Mouse (Mus musculus) lung, adult 2 months (tissue): ENCODE data around the gene Limk1.

Source experiments
- CTCF ChIP-seq: fragments of 200-500 bp; IDR thresholded peaks from 2 replicates; pipeline ENCODE4 v1.5.1; 2011; ENCODE audit warnings: mild to moderate bottlenecking, low read length, control low read depth; ENCODE audit not compliant: insufficient read depth
- POLR2A ChIP-seq: fragments of 200-500 bp; IDR thresholded peaks from 2 replicates; pipeline ENCODE4 v1.6.1; 2011; ENCODE audit warnings: low read depth, mild to moderate bottlenecking, control low read depth, low read length, borderline replicate concordance; ENCODE audit errors: extremely low read depth

DNA sequence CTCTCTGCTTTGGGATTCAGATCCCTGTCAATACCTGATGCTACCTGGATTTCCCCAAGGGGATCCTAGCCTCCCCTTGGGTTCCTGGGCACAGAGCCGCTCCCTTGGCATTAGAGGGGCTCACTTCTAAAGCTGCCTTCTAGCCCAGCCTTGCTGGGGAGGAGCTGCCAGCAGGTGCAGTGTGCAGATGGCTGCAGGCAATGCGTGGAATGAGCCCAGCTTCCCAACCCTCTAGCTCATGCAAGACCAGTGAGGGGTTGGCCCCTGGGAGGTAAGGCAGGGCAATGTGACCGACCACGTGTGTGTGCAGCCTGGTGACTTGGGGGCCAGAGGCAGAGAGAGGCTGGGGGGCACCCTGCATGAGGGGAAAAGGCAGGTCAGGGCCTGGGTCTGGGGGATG, 31.7 kb downstream of the Limk1 start:
- TF ChIP-seq POLR2A (no peak), CTCF (no peak)
